Mouse (Mus musculus) intestine, embryonic 15.5 days (tissue): ENCODE data around the gene Mtrr. TPM values are rescaled to one million over a fixed set of nuclear protein-coding genes. Genes with fewer than 3 reads are reported as not detected.
"Not testable (repeated sequence)": the region's sequence is repeated elsewhere in the genome, so short reads cannot be mapped to it uniquely, and the experiment has no call there.

Experiments
- ATAC-seq: fragments of 200-750 bp; cut with Nextera tagmentation; 2 replicates; pipeline ENCODE4 v1.8.0; 2017; ENCODE audit warnings: moderate TSS enrichment, moderate library complexity
- H3K27ac ChIP-seq: fragments of 300-500 bp; sonication (generic); 2 replicates; pipeline ENCODE4 v1.5.1; 2015; ENCODE audit warnings: mild to moderate bottlenecking, inconsistent platforms
- H3K27me3 ChIP-seq: fragments of 300-500 bp; sonication (generic); replicated peaks from 2 replicates; pipeline ENCODE4 v1.6.1; 2015; ENCODE audit warnings: inconsistent platforms
- H3K36me3 ChIP-seq: fragments of 300-500 bp; sonication (generic); 2 replicates; pipeline ENCODE4 v1.6.1; 2015; ENCODE audit warnings: inconsistent platforms
- H3K4me1 ChIP-seq: fragments of 300-500 bp; sonication (generic); replicated peaks from 2 replicates; pipeline ENCODE4 v1.6.1; 2015; ENCODE audit warnings: inconsistent platforms
- H3K4me2 ChIP-seq: fragments of 300-500 bp; sonication (generic); replicated peaks from 2 replicates; pipeline ENCODE4 v1.6.1; 2015; ENCODE audit warnings: mild to moderate bottlenecking, inconsistent platforms
- H3K4me3 ChIP-seq: fragments of 300-500 bp; sonication (generic); replicated peaks from 2 replicates; pipeline ENCODE4 v1.5.1; 2015; ENCODE audit warnings: inconsistent platforms
- H3K9ac ChIP-seq: fragments of 300-500 bp; sonication (generic); 2 replicates; pipeline ENCODE4 v1.6.1; 2015; ENCODE audit warnings: inconsistent platforms
- H3K9me3 ChIP-seq: fragments of 300-500 bp; sonication (generic); 2 replicates; pipeline ENCODE4 v1.6.1; 2016; ENCODE audit warnings: inconsistent platforms
- WGBS: fragments of 180-500 bp; shearing (Covaris S2); methylation state at CpG from one replicate; pipeline ENCODE4 v1.1.7; 2015; 5-methylcytosine and 5-hydroxymethylcytosine counted together
- polyA plus RNA-seq: library from polyadenylated mRNA; unstranded; fragments of >200 nt; fragmentation: Nextera tagmentation; extraction: Ambion mirVana; gene quantifications from 2 replicates; pipeline ENCODE4 v1.2.1, GENCODE M21; 2015

The Mtrr gene
- polyA plus RNA-seq, 1 experiment from 2014 or later: 15.9 TPM

DNA sequence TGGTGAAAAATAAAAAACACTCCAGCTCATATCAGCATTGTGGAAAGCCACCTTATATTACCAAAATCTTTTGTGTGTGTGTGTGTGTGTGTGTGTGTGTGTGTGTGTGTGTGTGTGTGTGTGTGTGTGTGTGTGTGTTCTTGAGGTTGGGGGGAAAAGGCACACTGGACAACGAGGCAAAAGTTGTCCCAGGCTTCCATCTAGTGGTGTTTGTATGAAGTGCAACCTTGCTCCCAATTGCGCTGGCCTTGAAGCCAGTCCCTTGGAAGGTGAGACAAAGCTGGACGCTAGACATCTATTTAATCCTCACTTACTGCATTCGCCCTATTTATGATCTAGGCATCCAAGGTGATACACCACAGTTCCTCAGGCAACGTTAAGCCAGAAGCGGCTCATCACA, 28.6 kb downstream of the Mtrr start:
- not testable (repeated sequence) for ATAC-seq, H3K4me2 ChIP-seq, H3K9ac ChIP-seq, H3K27me3 ChIP-seq, H3K27ac ChIP-seq, H3K4me1 ChIP-seq, H3K36me3 ChIP-seq, H3K4me3 ChIP-seq, H3K9me3 ChIP-seq
- 23% methylated on average over 6 of the region's 6 CpGs for WGBS

Other genes with a start within 250 kb of the Mtrr start
- 32.9 and 37.5 TPM in 2 replicates for gene Fastkd3, start 85 bp upstream of the Mtrr start, polyA plus RNA-seq
- gene 1700001L19Rik, start 15.3 kb upstream of the Mtrr start, polyA plus RNA-seq: 0.35 TPM in 1 of 2 replicates, not detected in the other